Mouse (Mus musculus): ENCODE results near the gene Olfml2a. TPM values are rescaled to one million over a fixed set of nuclear protein-coding genes. Genes with fewer than 3 reads are reported as not detected.

Olfml2a gene
- polyA plus RNA-seq, 1 experiment from 2014 or later, result 8.5 TPM

DNA sequence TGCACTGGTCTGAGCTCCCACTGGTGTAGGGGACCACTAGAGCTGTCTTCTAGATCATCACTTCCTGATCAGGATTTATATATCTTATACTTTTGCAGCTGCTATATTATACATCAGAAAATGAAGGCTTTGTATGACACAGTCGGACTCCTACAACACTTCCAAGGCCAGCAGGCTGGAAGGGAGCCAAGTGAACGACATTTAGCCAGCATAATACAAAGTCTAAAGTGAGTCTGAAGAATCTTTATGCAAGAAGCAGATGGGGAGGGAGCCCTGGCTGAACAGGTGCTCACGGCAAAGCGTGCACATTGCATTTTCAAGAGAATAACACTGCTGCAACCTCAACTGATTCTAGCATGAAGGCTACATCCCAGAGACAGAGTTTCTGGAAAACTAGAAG lies 60.7 kb downstream of the Olfml2a start:
- WGBS, result 53% methylated on average over 4 of the region's 4 CpGs
- Histone ChIP-seq H3K36me3 (no peaks in the 10 kb centered on the region), H3K27ac (no peak overlapping the region), H3K4me1 (peaks cover 8% of the 10 kb centered on the region), H3K9ac (no peak overlapping the region), H3K4me3 (no peak overlapping the region), H3K9me3 (no peaks in the 10 kb centered on the region), H3K4me2 (no peak overlapping the region), H3K27me3 (no peaks in the 10 kb centered on the region)
- no peak for ATAC-seq (ENCODE audit: insufficient number of reproducible peaks, low FRiP score, low TSS enrichment, low read depth)

DNA sequence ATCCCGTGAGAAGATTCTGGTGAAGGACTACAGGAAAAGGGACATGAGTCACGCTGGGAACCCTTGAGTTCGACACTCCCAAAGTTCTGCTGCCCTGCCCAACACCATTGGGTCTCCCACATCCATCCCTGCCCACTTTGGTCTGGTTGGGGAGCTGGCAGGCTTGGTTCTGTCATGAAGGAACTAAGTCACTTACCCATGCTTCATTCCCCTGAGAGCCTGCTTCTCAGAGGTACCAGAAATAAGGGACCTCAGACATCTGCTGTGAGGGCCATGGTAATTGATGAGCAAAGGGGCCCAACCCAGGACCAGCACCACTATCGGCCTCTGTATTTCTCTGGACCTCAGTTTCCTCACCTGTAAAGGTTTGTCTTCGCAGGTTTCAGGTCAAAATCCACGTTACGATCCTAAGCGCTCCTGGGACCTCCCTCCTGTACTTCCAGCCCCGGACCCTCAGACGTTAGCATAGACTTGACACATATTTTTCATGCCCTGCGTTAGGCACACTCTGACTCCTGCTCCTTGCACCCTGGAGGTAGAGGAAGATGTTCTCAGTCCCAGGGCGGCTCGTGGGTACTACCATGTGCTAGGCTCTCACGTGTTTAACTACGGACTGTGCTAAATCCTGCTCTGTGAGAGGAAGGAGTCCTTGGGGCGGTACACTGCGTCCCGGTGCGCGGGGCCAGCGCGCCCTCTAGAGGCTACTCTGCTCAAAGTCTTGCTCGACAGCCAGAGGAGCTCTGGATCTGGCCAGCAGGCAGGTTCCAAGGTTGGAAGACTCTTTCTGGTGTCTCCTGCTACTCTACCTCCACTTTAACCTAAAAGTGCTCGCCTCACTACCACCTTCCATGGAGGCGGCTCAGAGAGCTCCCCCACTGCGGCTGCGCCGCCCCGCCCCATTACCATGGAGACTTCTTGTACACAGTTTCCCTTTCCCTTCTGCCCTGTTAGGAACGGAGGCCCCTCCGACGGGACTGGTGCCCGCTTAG lies 65.9 kb downstream of the Olfml2a start, which contains the start of gene Wdr38:
Wdr38 (plus strand) TSS at position 91 of the 989 bp plus-strand sequence.
- WGBS, result 13% methylated on average over 33 of the region's 33 CpGs
- peak; percentile 87 for ATAC-seq (ENCODE audit: insufficient number of reproducible peaks, low FRiP score, low TSS enrichment, low read depth)
- Histone ChIP-seq H3K36me3 (peaks cover 32% of the 10 kb centered on the region), H3K27me3 (no peaks in the 10 kb centered on the region), H3K4me3 (peak within 1 kb of the TSS; percentile 48), H3K27ac (0 out of 2 replicates have a peak within 1 kb of the TSS, but pooled peaks have one; percentile 55), H3K4me2 (peak within 1 kb of the TSS; percentile 63), H3K9ac (peak within 1 kb of the TSS; percentile 37), H3K9me3 (no peaks in the 10 kb centered on the region), H3K4me1 (peaks cover 17% of the 10 kb centered on the region)

DNA sequence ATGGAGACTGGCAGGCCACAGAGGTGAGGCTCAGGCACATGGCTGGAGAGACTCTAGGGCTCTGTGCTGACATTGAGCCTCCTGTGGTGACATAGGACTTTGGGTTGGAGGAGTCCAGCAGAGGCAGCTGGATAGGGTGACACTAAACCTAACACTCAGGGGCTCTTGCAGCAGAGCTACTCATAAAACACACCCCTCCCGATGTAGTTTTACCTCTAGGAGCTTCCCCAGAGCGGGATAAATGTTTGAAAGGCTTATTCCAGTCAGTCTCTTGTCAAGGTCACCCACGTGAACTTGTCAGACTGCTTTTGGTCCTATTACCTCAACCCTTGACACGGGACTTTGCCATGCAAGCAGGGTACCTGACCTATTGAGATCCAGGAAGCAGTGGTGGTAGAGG lies 67.6 kb downstream of the Olfml2a start:
- Histone ChIP-seq H3K9me3 (no peaks in the 10 kb centered on the region), H3K4me2 (no peak overlapping the region), H3K27me3 (no peaks in the 10 kb centered on the region), H3K36me3 (peaks cover 43% of the 10 kb centered on the region), H3K4me1 (peaks cover 32% of the 10 kb centered on the region), H3K4me3 (no peak overlapping the region), H3K9ac (no peak overlapping the region), H3K27ac (no peak overlapping the region)
- ATAC-seq (ENCODE audit: insufficient number of reproducible peaks, low FRiP score, low TSS enrichment, low read depth), result no peak
- WGBS, result 48% methylated on average over 4 of the region's 4 CpGs

DNA sequence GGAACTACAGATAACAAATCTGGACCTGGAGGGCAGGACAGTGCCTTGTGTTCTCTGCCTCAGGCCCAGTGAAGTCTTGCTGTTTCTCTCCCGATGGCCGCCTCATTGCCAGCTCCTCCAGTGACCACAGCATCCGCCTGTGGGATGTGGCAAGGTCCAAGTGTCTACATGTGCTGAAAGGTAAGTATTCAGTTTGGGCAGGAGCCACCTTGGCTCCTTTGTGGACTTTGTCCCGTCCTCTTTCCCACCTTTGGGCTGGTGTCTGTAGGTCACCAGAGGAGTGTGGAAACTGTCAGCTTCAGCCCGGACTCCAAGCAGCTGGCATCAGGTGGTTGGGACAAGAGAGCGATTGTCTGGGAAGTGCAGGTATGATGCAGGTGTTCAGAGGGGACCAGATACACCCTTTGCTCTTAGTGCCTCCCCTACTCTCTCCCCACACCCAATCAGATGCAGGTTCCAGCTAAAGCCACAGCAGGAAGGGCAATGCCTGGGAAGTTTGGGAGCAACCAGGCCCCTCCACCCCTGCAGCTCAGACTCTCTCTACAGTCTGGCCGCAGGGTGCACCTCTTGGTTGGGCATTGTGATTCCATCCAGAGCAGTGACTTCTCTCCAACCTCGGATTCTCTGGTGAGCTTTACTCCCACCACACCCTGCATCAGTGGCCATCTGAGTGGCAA lies 68.3 kb downstream of the Olfml2a start:
- WGBS, result 65% methylated on average over 8 of the region's 8 CpGs
- no peak overlapping the region for H3K9ac ChIP-seq
- no peak overlapping the region for H3K4me3 ChIP-seq
- H3K36me3 ChIP-seq, result peaks cover 43% of the 10 kb centered on the region
- no peaks in the 10 kb centered on the region for H3K9me3 ChIP-seq
- peaks cover 32% of the 10 kb centered on the region for H3K4me1 ChIP-seq
- no peak overlapping the region for H3K27ac ChIP-seq
- no peak for ATAC-seq (ENCODE audit: insufficient number of reproducible peaks, low FRiP score, low TSS enrichment, low read depth)
- no peak overlapping the region for H3K4me2 ChIP-seq
- H3K27me3 ChIP-seq, result no peaks in the 10 kb centered on the region

DNA sequence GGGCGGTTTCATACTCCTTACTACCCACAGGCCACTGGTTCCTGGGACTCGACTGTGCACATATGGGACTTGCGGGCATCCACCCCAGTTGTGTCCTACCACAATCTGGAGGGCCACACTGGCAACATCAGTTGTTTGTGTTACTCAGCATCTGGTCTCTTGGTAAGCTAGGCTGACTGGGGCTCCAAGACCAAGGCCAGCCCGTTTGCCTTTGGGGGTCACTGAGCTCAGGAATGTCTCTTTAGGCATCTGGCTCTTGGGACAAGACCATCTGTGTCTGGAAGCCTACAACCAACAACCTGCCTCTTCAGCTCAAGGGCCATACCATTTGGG lies 68.8 kb downstream of the Olfml2a start:
- Histone ChIP-seq H3K4me2 (no peak overlapping the region), H3K4me3 (no peak overlapping the region), H3K4me1 (peaks cover 32% of the 10 kb centered on the region), H3K36me3 (peaks cover 43% of the 10 kb centered on the region), H3K27ac (no peak overlapping the region), H3K9ac (no peak overlapping the region), H3K9me3 (no peaks in the 10 kb centered on the region), H3K27me3 (no peaks in the 10 kb centered on the region)
- ATAC-seq (ENCODE audit: insufficient number of reproducible peaks, low FRiP score, low TSS enrichment, low read depth), result no peak
- 80% methylated on average over 4 of the region's 4 CpGs for whole genome bisulfite sequencing

DNA sequence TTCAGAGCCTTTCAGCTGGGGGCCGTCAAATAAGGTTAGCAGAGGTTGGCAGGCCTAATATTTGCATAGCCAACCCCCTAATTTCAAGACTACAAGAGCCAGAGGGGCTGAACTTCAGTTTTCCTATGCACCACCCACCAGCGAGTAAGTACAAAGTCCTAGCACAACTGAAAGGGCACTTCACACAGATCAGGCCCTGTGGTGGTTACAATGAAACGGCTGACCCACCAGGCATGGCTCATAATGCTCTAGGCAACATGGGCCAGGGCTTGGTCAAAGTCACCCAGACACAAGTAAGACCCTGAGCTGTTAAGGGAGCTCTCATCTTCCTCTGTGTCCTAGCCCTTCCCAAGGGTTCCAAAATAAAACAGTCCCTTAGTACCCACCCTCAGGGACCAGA lies 70.1 kb downstream of the Olfml2a start:
- whole genome bisulfite sequencing, result 78% methylated on average over 3 of the region's 3 CpGs
- no peak overlapping the region for H3K4me3 ChIP-seq

DNA sequence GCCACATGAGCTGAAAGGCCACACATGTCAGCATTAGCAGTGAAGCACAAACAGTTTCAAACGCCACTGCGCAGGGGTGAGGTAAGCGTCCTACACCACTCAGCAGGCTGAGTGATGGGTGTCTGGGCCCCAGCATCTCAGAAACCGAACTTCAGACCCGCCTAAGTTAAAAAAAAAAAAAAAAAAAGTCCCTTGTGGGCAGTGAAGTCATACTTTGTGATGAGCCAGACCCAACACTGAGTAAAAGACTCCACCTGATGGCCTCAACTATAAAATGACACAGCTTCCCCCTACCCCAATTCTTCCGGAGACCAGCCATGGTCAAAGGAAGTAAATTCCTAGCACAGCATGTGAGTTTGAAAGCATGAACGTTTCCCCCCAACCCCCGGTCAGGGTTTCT lies 71.3 kb downstream of the Olfml2a start:
- Histone ChIP-seq H3K4me2 (peak overlapping the region; percentile 70), H3K9me3 (no peaks in the 10 kb centered on the region), H3K36me3 (peaks cover 43% of the 10 kb centered on the region), H3K9ac (no peak overlapping the region), H3K27me3 (no peaks in the 10 kb centered on the region), H3K27ac (no peak overlapping the region; the same call in 1 of the 2 replicates), H3K4me1 (peaks cover 36% of the 10 kb centered on the region), H3K4me3 (peak overlapping the region; percentile 68; the same call in 1 of the 2 replicates)
- ATAC-seq (ENCODE audit: insufficient number of reproducible peaks, low FRiP score, low TSS enrichment, low read depth), result no peak
- 52% methylated on average over 8 of the region's 8 CpGs for WGBS

More for the DNA sequence above, 70.1 kb downstream of the Olfml2a start:
- Histone ChIP-seq H3K4me2 (no peak overlapping the region), H3K9ac (no peak overlapping the region), H3K27me3 (no peaks in the 10 kb centered on the region), H3K36me3 (peaks cover 43% of the 10 kb centered on the region), H3K9me3 (no peaks in the 10 kb centered on the region), H3K27ac (no peak overlapping the region), H3K4me1 (peaks cover 40% of the 10 kb centered on the region)
- ATAC-seq (ENCODE audit: insufficient number of reproducible peaks, low FRiP score, low TSS enrichment, low read depth), result no peak

DNA sequence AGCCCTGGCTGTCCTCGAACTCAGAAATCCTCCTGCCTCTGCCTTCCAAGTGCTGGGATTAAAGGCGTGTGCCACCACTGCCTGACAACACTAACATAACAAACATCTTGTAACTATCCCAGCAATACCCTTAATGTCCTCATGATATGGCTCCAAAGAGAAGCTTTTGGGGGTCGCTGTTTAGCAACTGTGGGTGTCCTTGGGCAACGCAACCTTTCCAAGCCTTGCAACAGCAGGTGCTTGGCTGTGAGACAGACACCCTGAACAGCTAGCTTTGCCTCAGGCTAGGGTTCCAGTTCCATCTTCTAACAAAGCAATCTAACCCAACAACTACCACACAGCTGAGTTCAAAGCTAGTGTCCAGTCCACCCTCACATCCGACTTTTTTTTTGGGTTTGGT lies 71.7 kb downstream of the Olfml2a start:
- no peak for ATAC-seq (ENCODE audit: insufficient number of reproducible peaks, low FRiP score, low TSS enrichment, low read depth)
- H3K4me1 ChIP-seq, result peaks cover 33% of the 10 kb centered on the region
- H3K9ac ChIP-seq, result no peak overlapping the region; the same call in 1 of the 2 replicates
- no peak overlapping the region for H3K27ac ChIP-seq
- peak overlapping the region; percentile 68 for H3K4me3 ChIP-seq
- H3K4me2 ChIP-seq, result peak overlapping the region; percentile 70
- 61% methylated on average over 5 of the region's 5 CpGs for whole genome bisulfite sequencing
- no peaks in the 10 kb centered on the region for H3K27me3 ChIP-seq
- no peaks in the 10 kb centered on the region for H3K9me3 ChIP-seq
- peaks cover 43% of the 10 kb centered on the region for H3K36me3 ChIP-seq

DNA sequence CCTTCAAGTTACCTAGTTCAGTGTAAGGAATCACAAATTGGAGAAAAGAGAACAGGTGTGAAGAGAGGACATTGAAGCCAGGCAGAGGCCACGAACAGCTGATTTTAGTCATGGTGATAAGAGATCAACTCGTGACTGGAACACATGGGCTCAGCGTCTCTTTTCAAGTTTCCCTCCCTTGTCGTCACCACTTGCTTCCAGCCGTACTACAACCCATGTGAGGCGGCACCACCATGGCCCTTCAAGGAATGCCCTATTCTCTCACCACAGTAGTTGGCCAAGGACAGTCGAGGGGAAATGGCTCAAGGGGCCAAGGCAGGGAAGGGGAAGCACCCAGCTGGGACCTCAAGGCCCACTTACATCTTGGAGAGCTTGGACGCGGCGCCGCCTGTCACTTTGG lies 72.6 kb downstream of the Olfml2a start:
- Histone ChIP-seq H3K27me3 (no peaks in the 10 kb centered on the region), H3K4me3 (peak overlapping the region; percentile 68), H3K4me2 (peak overlapping the region; percentile 70), H3K9ac (peak overlapping the region; percentile 75), H3K9me3 (no peaks in the 10 kb centered on the region), H3K4me1 (peaks cover 40% of the 10 kb centered on the region), H3K27ac (peak overlapping the region; percentile 93), H3K36me3 (peaks cover 42% of the 10 kb centered on the region)
- no peak for ATAC-seq (ENCODE audit: insufficient number of reproducible peaks, low FRiP score, low TSS enrichment, low read depth)
- WGBS, result 0% methylated on average over 11 of the region's 11 CpGs

DNA sequence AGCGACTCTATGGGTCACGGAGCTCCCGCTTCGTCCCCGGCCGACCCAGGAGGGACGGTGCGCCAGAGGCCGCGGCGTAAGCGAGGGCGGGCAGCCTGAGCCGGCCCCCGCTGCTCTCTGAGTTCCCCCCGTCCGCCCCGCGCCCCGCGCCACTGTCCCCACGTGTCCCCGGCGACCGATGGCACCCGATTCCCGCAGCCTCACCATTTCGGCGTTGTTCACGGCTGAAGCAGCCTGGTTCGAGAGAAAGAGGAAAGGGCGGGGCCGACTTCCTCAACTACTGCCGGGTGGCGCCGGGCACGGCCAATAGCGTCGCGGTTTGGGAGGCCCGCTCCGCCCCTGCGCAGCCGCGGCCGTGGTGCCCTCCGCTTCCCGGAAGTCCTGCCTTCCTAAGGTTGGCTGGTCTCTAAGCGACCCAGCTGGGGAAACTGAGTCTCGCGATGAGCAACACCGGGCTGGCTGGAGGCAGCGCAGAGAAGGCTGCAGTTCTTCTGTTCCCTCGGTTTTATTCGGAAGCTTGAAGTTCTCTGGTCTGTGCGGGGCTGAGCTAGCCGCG lies 73.2 kb downstream of the Olfml2a start, which contains the start of gene Arpc5l:
Arpc5l (plus strand) TSS at position 469 of the 556 bp plus-strand sequence.
- peak within 1 kb of the TSS; percentile 68 for H3K4me3 ChIP-seq
- H3K27ac ChIP-seq, result peak within 1 kb of the TSS; percentile 93
- under 1% methylated on average over 58 of the region's 58 CpGs for WGBS
- peak within 1 kb of the TSS; percentile 70 for H3K4me2 ChIP-seq
- H3K9me3 ChIP-seq, result no peaks in the 10 kb centered on the region
- H3K9ac ChIP-seq, result peak within 1 kb of the TSS; percentile 75
- H3K36me3 ChIP-seq, result peaks cover 36% of the 10 kb centered on the region
- peak; percentile 83 for ATAC-seq (ENCODE audit: insufficient number of reproducible peaks, low FRiP score, low TSS enrichment, low read depth)
- peaks cover 44% of the 10 kb centered on the region for H3K4me1 ChIP-seq
- H3K27me3 ChIP-seq, result no peaks in the 10 kb centered on the region

DNA sequence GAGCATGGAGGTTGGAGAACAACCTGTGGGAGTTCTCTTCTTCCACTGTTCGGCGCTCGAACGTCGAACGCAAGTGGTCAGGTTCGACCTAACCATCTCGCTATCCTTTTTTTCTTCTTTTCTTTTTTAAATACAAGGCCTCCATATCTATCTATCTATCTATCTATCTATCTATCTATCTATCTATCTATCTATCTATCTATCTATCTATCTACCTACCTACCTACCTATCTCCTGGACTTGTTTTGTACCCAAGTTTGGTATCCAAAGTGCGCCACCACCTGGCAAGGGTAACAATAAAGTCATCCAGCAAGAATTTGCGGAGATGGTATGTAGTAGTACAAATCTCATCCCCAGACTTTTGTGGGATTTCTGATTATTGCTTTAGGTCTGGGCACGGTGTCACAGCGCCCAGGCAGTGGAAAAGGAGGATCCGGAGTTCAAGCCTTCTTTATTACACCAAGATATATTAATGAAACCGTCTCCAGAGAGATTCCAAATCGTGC lies 73.8 kb downstream of the Olfml2a start, which contains the start of gene Rpl35:
Rpl35 (minus strand) TSS at position 51 of the 506 bp plus-strand sequence.
- peaks cover 30% of the 10 kb centered on the region for H3K36me3 ChIP-seq
- H3K4me1 ChIP-seq, result peaks cover 49% of the 10 kb centered on the region
- no peaks in the 10 kb centered on the region for H3K27me3 ChIP-seq
- no peak for ATAC-seq (ENCODE audit: insufficient number of reproducible peaks, low FRiP score, low TSS enrichment, low read depth)
- peak within 1 kb of the TSS; percentile 93 for H3K27ac ChIP-seq
- H3K4me3 ChIP-seq, result peak within 1 kb of the TSS; percentile 68
- peak within 1 kb of the TSS; percentile 75 for H3K9ac ChIP-seq
- WGBS, result 10% methylated on average over 15 of the region's 15 CpGs
- no peaks in the 10 kb centered on the region for H3K9me3 ChIP-seq
- H3K4me2 ChIP-seq, result peak within 1 kb of the TSS; percentile 70
